Mouse (Mus musculus) small intestine, adult 2 months (tissue): ENCODE measurements around the gene Cks2.

Experiments
- CTCF ChIP-seq: fragments of 200-500 bp; IDR thresholded peaks from 2 replicates; pipeline ENCODE4 v1.5.1; 2012; ENCODE audit warnings: low read depth, mild to moderate bottlenecking, control low read depth, inconsistent platforms, low read length, moderate library complexity, mixed read lengths; ENCODE audit not compliant: insufficient replicate concordance, insufficient read length; ENCODE audit errors: extremely low read depth
- POLR2A ChIP-seq: fragments of 200-500 bp; IDR thresholded peaks from 2 replicates; pipeline ENCODE4 v1.6.1; 2012; ENCODE audit warnings: low read depth, mild to moderate bottlenecking, control low read depth, inconsistent platforms, low read length, moderate library complexity

DNA sequence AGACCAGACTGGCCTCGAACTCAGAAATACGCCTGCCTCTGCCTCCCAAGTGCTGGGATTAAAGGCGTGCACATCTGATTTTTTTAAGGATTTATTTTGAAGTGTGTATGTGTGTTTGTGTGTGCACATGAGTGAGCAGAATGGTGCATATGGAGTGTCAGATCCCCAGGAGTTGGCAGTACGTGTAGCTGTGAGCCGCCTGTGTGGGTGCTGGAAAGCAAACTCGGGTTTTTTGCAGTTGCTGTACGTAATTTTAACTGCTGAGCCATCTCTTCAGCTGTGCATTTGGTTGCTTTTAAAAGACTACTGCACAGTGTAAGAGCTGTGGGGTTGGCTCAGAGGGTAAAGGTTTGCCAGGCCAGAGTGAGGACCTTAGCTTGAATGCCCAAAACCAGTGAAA is 14.5 kb downstream of the Cks2 start:
- TF ChIP-seq POLR2A (no peak), CTCF (no peak)
